Mouse (Mus musculus): Measurements from ENCODE around the gene Pycr1. TPM values are rescaled to one million over a fixed set of nuclear protein-coding genes. Genes with fewer than 3 reads are reported as not detected.
A peak's percentile ranks its signal among the peaks of the same experiment; 100 is the strongest.

Gene Pycr1
- total RNA-seq, 2 experiments from 2014 or later = 7.9 to 8.0 TPM

- no peak for DNase-seq
Measured at GRCm38 (mm10) chr11:120626785-120627467, 16.6 kb downstream of the Pycr1 start.

DNA sequence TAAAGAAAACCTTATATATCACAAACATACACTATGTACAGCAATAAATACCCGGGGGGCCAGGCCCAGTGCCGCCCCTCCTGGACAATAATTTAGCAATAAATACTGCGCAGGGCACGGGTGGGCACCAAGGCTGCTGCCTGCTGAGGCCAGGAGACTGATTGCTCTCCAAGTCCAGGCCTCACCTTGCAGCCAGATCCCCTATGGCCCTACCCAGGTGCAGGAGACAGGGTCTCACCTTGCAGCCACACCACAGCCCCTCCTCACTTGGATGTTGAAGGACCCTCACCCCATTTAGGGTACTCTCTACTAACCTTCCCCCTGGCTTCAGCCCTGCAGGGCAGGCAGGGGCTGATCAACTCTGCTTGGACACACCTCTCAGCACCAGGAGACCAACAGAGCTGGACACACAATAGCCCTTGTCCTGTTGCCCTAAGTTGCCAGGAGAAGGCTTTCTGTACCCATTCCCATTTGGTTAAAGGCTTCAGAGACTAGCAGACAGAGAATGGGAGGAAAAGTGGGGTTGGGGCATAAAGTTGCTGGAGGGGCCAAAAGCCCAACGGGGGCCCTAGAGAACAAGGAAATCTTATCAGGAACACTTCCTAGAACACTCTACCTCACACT, 18.3 kb downstream of the Pycr1 start, which contains the start of gene Sirt7:
TSS of gene Sirt7 (minus strand) at position 89 of the 624 bp plus-strand sequence.
- DNase-seq = no peak

DNA sequence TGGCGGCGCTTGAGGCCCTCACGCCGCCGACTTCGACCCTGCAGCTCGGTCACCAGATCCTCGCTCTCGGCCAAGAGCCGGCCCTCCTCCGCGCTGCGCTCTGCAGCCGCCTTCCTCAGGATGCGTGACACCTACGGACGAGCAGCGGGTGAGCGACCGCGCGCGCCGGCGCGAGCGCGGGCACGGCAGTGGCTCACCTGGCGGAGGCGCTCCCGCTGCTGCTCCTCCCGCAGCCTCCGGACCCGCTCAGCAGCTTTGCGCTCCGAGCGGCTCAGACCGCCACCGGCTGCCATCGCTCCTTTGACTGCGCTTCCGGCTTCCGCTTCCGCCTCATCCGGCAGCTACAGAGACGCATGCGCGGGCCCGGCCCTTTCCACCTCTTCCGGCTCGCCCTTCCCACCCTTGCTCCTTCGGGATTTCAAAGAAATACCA, 18.9 kb downstream of the Pycr1 start:
- peak; percentile 87 for DNase-seq

- peak; percentile 78 for DNase-seq
Measured at GRCm38 (mm10) chr11:120623961-120624679, 19.4 kb downstream of the Pycr1 start.

DNA sequence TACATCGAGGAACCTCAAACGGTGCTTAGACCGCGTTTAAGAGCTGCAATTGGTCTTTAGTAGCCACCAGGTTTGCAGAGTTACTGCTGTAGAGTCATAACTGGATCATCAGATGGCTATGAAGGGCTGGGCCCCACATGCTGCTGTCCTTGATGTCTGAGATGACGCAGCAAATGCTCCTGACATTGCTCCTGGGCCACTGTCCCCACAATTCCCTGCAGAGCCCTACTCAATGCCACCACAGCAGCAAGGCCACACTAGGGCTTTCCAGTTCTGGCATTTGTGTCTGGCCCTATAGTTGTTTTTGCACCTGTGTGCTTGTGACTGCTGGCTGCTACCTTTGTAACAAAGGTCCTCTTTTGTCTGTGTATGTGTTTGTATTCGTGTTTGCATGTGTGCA, 20.8 kb downstream of the Pycr1 start:
- no peak for DNase-seq

DNA sequence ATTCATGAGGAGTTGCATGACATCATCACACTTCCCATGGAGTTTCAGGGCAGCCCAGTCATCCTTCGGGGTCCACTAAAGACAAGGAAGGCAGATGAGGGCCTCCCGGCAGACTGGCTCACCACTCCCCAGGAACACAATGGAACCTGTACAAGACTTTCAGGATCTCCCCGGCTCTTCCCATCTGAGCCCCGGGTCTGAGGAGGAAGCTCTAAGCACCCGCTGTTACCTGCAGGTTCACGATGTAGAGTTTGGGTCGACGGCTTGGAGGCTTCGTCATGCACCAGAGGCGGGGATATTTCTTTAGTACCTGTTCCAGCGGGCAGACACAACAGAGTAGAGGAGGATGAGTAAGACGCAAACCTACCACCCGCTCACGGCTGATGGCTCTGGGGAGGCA, 23.4 kb downstream of the Pycr1 start:
- DNase-seq = no peak

DNA sequence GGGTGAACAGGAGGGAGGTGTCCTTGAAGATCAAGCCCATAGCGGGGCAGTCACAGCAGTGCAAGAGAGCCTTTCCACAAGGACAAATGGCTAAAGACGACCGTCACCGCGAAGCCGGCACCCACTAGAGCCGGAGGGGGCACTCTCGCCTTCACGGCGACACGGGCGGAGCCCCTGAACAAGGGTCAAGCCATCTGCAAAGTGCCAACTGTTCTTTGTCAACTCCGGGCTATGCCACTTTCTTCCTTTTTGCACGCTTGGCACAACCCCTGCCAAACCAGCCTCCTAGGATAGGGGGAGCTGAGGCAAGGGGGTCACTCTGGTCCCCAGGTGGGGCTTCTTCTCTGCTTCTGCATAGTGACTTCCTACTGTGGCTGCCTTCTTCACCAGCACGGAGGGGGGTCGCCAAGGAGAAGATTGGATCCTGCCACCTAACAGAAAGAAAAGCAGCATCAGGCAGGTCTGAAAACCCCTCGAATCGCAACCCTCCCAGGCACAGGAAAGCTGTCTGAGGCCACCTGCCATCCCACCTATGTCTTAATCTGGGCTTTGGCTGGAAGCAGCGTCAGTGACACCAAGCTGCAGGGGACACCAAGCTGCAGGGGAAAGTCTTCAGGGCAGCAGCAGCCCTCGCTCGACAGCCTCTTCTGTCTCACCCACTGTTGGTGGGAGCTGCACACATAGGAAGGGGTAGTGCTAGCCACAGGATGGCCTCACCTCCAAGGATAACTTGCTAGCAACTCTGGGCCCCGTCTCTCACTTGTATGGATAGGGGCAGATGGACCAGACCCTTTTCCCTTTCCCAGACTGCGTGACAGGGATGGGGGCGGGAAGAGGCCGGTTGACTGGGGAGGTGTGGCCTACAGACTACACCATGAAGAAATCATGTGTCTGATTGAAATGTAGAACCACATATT, 24.7 kb downstream of the Pycr1 start:
- DNase-seq = no peak

DNA sequence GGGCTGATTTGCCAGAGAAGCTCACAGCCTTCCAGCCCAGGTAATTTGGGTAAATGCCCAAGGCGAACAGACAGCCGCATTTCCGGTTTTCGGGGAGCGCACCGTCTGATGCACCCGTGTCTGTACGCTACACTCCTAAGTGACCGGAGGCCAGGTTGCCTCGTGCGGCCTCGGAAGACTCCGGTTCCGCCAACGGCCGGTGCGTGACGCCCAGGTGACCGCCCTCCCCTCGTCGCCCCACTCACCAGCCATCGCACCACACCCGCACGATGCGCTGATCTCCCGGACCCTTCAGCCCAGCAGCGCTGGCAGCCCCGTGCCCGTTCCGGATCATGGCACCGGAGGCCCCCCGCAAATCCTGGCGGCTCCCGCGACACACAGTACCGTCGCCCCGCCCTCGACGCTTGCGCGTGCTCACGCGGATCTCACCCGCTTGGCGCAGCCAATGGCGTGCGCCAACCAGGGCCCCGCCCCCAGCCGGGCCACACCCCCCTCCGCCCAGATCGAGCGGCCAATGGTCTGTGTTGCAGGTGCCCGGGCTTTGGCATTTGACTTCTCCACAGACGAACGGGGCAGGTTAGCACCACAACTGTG, 26.0 kb downstream of the Pycr1 start, which contains the start of gene Pcyt2:
TSS of gene Pcyt2 (minus strand) at position 418 of the 594 bp plus-strand sequence.
- peak; percentile 92 for DNase-seq

- no peak for DNase-seq
Measured at GRCm38 (mm10) chr11:120616617-120617294, 26.8 kb downstream of the Pycr1 start.

DNA sequence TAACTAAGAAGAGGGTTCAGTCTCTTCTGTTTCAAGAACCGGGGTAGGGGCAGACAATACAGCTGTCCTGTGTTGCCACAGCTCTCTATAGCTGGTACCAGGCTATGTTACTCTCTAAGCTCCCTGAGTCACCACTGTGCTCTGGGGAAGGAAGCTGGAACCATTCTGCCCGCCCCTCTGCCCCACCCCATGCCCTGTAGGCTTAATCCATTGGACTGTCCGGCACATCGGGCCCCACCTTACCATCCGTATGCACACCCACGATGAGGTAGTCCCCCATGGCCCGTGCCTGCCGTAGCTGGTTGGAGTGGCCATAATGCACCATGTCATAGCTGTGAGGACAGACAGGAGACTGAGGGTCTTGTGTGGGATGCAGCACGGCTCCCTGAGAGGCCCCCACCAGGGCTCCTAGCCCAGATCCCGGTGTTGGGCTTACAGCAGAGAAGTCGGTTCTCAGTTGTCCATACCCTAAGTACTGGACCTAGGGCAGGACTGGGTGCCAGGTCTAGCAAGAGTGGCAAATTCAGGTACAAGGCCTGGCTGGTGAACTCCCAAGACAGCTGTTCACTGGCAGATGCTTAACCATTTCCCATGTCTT, 27.9 kb downstream of the Pycr1 start:
- DNase-seq = no peak

GRCm38 (mm10) chr11:120615167-120615566, 28.4 kb downstream of the Pycr1 start:
- no peak for DNase-seq

DNA sequence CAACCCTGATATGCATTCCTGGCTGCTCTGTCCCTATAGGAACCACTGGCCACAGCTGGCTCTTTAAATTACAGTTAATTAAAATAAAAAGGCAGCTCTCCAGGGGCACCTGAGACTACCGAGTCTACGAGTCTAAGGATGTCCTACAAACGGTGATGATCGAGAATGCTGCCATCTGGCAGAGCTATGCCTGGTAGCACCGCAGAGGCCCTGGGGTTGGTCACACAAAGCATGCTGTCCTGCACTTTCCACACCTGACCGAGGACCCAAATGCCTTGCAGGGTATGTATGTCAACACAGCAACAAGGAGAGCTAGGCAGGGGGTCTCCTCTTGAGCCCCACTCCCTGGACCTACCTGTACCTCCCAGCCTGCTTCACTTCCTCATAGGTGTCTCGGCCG, 29.6 kb downstream of the Pycr1 start:
- no peak for DNase-seq

DNA sequence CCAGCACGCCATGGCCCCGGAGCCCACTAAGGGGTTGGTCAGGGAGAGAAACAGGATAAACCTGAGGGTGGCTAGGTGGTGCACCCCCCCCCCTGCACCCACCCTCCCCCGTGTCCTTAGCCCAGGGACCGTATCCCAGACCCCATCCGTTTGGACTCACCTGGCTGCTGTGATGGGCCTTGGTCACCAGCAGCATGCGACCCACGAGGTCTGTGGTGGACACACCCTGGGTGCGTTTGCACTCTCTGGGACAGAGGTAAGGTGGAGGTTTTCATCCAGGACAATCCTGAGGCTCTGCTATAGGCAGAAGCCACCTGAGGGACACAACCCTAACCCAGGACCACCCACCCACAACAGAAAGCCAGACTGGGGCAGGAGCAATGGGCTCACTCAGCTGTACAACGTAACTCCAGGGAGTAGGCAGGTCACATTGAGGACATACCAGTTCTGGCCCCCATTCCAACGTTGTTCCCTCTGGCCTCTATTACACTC, 30.0 kb downstream of the Pycr1 start:
- no peak for DNase-seq

DNA sequence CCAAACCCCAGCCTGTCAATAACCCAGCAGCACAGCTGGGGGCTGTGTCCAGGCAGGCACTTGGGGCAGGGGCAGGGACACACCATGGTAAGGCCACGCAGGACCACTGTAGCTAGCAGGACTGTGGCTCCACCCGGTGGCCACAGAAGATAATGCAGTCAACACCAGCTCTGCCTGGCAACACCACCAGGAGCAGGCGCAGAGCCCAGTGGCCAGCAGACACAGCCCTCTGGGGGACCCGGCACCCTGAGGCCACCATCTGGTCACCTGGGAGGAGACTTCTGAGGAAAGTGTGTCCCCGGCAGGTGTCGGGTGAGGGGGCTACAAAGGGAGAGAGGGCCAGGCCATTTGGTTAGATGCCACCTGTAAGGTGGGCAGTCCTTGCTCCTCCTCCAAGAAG, 30.8 kb downstream of the Pycr1 start:
- DNase-seq = peak; percentile 85

DNA sequence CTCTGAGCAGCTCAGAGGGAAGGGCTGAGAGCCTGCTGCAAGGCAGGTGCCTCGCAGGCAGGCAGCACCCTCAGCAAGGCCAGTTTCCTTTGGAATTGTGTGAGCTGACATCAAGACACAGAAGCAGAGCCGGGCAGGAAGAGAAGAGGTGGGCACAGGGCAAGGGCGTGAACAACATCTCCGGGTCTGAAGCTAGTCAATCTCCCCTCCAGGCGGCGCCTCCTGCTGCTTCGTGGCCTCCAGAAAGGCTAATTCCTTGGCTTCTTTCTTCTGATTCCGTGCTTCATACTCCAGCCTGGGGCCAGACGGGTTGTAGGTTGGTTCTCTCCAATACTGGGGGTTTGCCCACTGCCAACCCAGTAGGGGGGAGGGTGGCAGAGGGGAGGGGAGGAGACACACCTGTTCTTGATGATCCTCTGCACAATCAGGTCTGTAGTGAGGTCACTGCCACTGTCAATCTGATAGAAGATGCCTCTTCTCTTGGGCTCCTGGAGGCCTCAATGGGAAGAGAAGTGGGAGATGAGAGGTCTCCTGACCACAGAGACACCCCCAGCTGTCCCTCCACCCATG, 33.0 kb downstream of the Pycr1 start:
- DNase-seq = no peak

GRCm38 (mm10) chr11:120609250-120609649, 34.3 kb downstream of the Pycr1 start:
- DNase-seq = no peak

DNA sequence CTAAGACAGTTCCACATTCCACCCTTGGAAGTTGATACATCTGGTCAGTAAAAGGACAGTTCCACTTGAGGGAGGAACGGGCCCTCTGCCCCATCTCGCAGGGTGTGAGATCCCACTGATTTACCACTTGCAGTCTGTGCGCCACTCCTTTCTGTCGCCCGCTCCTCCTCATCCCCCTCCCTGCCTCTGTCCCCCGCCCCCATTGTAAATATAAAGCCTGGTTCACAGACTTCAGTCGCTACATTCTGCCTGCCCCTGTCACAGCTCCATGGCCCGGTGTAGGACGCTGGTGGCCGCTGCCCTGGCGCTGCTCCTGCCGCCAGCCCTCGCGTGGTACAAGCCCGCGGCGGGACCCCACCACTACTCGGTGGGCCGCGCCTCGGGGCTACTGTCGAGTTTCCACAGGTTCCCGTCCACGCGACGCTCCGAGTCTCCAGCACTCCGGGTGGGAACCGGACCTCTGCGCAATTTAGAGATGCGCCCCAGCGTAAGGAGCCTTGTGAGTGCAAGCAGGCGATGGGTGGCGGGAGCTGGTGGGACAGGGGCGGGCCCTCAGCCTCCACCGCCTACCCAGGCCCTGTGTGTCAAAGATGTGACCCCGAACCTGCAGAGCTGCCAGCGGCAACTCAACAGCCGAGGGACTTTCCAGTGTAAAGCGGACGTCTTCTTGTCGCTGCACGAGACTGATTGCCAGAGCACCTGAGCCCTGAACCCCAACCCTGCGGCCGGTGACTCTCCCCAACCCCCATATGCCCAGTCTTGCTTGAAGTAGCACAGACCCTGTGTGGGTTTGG, 35.1 kb downstream of the Pycr1 start, which contains the start of gene Npb:
TSS of gene Npb (plus strand) at position 237 of the 794 bp plus-strand sequence.
- DNase-seq = no peak

DNA sequence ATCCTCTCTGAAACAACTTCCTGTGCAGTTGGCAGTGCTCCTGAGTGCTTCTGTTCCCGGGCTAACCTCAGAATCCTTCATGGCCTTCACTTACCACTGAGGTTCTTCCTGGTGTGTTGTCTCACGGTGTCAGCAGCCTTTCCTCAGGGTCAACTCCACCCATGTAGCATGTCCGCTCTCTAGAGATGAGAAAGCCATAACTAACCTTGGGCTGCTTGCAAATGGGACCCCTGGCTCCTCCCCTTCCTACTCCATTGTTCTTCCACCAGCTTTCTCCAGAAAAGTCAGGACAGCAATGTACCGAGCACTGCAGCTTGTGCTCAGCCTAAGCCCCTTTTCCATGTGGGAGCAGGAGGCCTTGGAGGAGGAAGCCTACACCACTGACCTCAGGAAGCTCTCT, 36.8 kb downstream of the Pycr1 start:
- DNase-seq = no peak

DNA sequence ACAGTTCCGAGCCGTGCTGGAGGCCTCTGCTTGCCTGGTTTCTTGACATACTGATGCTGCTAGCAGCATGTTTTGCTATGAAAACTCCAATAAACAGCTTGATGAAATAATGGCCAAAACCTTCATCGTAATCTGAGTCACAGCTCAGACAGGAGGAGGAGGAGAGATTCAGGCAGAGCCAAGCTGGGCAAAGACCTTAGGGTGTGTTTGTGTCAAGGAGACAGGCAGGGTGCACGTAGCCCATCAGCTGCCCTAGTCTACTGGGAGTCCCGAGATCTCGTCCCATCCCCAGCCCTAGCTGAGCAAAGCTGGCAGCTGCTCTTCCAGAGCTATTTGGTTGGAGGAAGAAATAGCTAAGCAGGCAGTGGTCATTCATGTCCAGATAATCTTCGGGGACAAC, 37.9 kb downstream of the Pycr1 start:
- no peak for DNase-seq

Measured in heart, postnatal 4 days (tissue).